Mouse (Mus musculus): ENCODE measurements around the gene Ints14. TPM values are rescaled to one million over a fixed set of nuclear protein-coding genes. Genes with fewer than 3 reads are reported as not detected.

Ints14 gene
- total RNA-seq (2015; ENCODE audit: low replicate concordance) (10.5 and 22.7 TPM in 2 replicates), total RNA-seq (2017; ENCODE audit: low replicate concordance) (8.8 and 11.7 TPM in 2 replicates)

DNA sequence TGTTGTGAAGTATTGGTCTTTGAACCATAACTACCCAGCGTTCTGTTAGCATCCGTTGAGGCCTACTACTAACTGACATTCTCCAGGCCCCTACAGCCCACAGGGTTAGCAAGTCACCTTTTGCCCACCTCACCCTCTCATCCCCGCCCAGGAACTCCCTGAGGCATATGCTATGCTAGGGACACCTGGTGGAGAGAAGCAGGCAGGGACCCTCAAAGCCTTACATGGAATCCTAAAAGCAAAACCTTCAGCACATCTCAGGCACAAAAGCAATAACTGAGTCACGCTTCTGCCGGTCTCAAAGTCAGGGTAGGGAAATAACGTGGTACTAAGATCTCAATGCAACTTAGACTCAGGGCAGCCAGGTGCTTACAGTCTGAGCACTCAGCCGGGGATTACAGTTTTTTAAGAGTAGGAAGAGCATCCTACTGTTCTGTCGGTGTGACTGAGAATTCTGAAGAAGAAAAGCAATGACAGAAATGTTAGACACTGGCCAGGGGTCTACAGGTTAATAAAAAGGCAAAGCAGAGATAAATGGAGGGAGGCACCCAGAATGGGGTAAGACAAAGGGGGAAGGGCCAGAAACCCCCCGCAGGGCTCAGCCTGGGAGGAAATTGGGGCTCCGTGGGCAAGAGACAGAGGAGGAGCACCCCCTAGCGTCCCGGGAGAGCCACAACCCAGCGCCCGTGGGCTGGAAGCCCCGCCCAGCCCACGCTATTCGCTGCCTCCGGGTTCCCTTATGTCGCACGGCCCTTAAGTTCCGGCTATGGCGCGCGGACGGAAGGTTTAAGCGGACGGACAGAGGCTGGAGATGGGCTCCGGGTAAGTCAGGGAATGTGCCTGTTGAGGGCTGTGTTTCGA lies at the start of gene Ints14:
Ints14 (plus strand) TSS at position 789 of the 861 bp plus-strand sequence.
- peak; percentile 98 for ATAC-seq (replicated peaks; ENCODE audit: low FRiP score, poor library complexity, severe bottlenecking)

DNA sequence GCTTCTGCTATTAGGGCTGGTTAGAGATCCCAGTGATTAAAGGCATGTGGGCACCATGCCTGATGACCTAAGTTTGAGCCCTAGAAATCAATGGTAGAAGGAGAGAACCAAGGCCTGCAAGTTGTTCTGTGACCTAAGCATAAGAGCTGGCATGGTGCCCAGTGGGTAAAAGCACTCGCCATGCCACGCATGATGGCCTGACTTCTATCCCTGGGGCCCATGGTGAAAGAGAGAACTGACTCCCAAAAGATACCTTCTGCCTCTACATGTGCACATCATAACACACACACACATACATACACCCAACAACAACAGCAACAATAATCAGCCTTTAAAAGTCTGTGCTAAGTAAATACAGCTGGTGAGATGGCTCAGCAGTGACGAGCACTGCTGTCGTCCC lies 47.3 kb upstream of the Ints14 start:
- no peak for ATAC-seq (replicated peaks; ENCODE audit: low FRiP score, poor library complexity, severe bottlenecking)

GRCm38 (mm10) chr9:64913973-64914372 lies 46.7 kb upstream of the Ints14 start:
- ATAC-seq (replicated peaks; ENCODE audit: low FRiP score, poor library complexity, severe bottlenecking), result no peak

GRCm38 (mm10) chr9:64914629-64915028 lies 46.1 kb upstream of the Ints14 start:
- no peak for ATAC-seq (replicated peaks; ENCODE audit: low FRiP score, poor library complexity, severe bottlenecking)

DNA sequence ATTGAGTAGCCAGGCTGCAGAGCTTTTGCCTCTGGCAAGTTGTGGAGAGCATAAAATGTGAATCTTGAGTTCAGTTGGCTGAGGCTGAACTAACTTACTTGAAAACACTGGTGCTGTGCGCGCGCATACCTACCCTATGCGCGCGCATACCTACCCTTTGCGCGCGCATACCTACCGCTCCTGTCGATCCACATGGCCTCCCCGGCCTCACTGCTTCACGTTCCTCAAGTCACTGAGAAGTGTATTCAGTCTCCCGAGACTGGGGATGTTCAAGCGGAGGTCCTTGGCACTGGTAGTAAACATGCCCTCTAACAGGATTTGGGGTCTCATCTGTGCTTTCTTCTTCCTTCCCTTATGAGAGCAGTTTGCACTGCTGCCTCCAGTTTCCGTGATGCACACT lies 42.1 kb upstream of the Ints14 start:
- ATAC-seq (replicated peaks; ENCODE audit: low FRiP score, poor library complexity, severe bottlenecking), result no peak

GRCm38 (mm10) chr9:64925771-64926170 lies 34.9 kb upstream of the Ints14 start:
- no peak for ATAC-seq (replicated peaks; ENCODE audit: low FRiP score, poor library complexity, severe bottlenecking)

DNA sequence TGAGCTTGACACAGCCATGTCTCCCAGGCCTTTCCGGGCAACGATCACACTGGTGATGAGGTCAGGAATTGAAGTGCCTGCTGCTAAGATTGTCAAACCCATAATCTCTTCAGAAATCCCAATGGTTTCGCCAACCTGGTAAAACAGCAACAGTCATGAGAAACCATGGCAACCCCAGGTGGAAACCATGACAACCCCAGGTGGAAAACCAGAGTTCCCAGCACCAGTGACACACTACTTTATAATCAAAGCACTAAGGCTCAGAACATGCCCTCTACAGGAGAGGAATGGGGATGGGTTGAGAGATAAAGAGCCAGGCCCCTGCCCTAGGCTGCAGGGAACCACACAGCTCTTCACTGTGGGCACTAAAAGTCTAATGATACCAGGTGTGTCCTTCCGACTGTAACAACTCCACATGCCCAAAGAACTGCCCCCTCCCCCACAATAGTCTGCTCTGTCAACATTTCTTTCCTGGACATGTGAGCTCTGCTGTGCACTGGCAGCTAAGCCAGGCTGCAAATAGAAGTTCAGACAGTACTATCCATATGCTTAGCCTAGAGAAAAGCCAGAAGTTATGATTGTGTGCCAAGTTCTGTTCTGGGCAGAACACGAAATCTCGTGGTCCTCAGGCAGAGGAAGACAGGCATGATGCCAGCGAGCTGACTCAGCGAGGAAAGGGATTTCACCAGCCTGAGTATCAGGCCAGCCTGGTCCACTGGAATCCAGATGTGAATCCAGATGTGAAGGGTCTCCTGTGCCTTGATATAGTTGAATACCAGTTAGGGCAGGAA lies 34.3 kb upstream of the Ints14 start:
- ATAC-seq (replicated peaks; ENCODE audit: low FRiP score, poor library complexity, severe bottlenecking), result 0 out of 2 replicates have a peak, but pooled peaks have one; percentile 12

GRCm38 (mm10) chr9:64930256-64930655 lies 30.4 kb upstream of the Ints14 start:
- ATAC-seq (replicated peaks; ENCODE audit: low FRiP score, poor library complexity, severe bottlenecking), result no peak

- ATAC-seq (replicated peaks; ENCODE audit: low FRiP score, poor library complexity, severe bottlenecking), result no peak
Observed at GRCm38 (mm10) chr9:64931751-64932610, 28.7 kb upstream of the Ints14 start.

DNA sequence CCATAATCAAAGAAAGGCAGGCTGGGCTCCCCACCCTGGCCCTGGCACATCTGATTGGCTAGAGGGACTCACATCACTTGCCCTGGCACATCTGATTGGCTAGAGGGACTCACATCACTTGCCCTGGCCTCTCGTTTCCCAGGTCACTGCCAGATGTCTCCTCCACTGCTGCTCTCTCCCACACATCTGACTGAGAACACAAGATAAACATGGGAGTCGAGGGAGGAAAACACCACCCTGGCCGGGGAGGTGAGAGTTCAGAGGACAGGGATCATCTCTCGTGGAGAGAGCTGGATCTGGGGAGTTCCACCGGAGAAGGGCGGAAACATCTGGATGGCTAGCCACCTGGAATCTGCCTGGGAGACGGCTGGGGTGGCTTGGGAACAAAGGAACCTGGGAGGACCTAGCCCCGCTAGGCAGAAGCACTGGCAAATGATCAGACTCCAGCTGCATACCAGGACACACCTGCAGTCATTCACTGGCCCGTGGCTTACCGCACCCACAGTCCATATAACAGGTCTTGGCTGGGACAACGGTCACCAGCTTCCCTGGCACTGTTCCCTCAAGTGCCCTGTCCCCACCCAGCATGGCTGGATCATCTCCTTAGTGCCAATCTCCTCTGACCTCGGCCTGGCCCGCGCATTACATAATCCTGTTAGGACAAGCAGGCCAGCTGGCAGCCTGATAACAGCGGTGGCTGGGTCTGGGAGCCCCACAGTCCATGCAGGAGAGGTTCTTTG lies 26.5 kb upstream of the Ints14 start:
- ATAC-seq (replicated peaks; ENCODE audit: low FRiP score, poor library complexity, severe bottlenecking), result peak; percentile 35; the same call in 1 of the 2 replicates

DNA sequence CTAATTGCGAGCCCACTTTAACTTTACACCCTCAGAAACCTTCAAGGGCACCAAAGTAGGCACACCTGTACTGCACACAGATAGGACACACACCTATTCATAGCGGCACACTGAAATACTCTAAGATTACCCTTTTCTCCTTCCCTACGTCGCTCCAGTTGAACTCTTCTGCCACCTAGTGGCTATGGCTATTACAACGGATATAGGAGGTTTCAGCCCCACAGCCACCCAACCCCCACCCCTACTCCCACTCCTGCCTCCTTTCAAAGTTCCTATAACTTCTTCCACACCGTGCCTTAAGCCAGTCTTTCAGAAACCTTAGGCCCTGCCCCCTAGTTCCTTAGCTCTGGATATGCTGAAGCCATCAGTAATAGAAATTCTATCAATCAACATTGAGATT lies 24.2 kb upstream of the Ints14 start:
- ATAC-seq (replicated peaks; ENCODE audit: low FRiP score, poor library complexity, severe bottlenecking), result peak; percentile 66

GRCm38 (mm10) chr9:64937491-64937890 lies 23.2 kb upstream of the Ints14 start:
- ATAC-seq (replicated peaks; ENCODE audit: low FRiP score, poor library complexity, severe bottlenecking), result no peak

- ATAC-seq (replicated peaks; ENCODE audit: low FRiP score, poor library complexity, severe bottlenecking), result no peak
Observed at GRCm38 (mm10) chr9:64938535-64938934, 22.2 kb upstream of the Ints14 start.

DNA sequence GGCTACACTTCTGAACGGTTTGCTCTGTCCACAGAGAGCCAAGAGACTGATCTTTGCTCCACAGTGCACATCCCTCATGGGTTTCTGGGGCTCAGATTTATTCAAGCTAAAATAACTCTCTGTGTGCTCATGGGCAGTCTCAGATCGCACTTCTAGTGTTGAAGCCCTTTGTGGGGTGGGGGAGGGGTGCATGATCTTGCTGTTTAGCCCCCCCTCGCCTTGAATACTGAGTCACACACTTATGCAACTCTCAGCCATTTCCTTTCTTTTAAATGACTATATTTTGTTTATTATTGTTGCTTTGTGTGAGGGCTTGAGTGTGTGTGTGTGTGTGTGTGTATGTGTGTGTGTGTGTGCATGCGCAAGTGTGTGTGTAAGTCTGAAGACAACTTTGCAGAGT lies 21.4 kb upstream of the Ints14 start:
- ATAC-seq (replicated peaks; ENCODE audit: low FRiP score, poor library complexity, severe bottlenecking), result no peak

GRCm38 (mm10) chr9:64939790-64940189 lies 20.9 kb upstream of the Ints14 start:
- ATAC-seq (replicated peaks; ENCODE audit: low FRiP score, poor library complexity, severe bottlenecking), result no peak

DNA sequence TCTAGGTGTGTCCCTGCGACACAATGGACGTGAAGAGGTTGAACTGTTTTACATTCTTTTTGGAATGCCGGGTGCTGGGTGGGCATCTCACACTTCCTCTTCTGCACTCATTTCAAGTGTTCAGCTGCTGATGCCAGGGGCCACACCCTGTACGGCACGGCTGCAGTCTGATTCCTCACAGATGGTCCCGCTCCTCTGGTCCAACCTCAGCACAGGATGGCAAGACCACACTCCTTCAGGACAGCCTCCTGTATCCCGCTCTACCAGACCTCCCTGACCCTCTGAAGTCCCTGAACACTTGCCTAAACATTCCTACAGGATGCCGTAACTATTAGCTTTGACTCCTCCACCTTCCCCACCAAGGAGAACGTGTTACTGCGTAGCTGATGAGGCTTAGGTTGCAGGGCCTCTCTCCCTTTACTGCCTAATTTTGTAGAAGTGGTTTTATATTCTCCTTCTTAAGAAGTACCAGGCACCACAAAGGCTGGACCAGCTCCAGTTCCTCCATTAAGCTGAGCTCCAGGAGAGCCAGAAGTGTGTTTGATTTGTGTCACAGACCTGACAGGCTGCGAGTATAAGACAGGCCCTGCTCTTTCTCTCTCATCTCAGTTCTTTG lies 19.9 kb upstream of the Ints14 start:
- ATAC-seq (replicated peaks; ENCODE audit: low FRiP score, poor library complexity, severe bottlenecking), result no peak

DNA sequence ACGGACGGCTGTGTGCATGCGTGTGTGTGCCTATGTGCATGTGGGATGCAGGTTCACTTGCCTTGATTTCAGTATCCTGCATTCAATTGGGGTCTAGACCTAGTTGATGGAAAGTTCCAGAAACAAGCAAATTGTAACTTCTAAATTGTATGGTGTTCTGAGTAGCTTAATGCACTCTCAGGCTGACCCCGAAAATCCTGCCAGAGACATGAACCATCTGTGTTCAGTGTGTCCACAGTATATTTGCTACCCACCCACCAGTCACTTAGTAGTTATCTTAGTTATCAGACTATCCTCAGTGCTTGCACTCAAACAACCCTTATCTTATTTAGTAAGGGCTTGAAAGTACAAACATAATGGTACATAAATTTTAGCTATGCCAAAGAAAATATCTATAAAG lies 19.1 kb upstream of the Ints14 start:
- ATAC-seq (replicated peaks; ENCODE audit: low FRiP score, poor library complexity, severe bottlenecking), result no peak

- no peak for ATAC-seq (replicated peaks; ENCODE audit: low FRiP score, poor library complexity, severe bottlenecking)
Observed at GRCm38 (mm10) chr9:64943997-64944396, 16.7 kb upstream of the Ints14 start.
